Mouse (Mus musculus) midbrain, embryonic 10.5 days (tissue): ENCODE measurements around the gene Elk3. TPM values are rescaled to one million over a fixed set of nuclear protein-coding genes. Genes with fewer than 3 reads are reported as not detected.
A peak's percentile ranks its signal among the peaks of the same experiment; 100 is the strongest.

Source experiments
- DNase-seq: peaks from one replicate; pipeline ENCODE4 v3.0.0-alpha.2; 2017; ENCODE audit warnings: low spot score
- H3K27ac ChIP-seq: fragments of 300-500 bp; sonication (generic); replicated peaks from 2 replicates; pipeline ENCODE4 v1.5.1; 2016; ENCODE audit warnings: mild to moderate bottlenecking
- H3K27me3 ChIP-seq: fragments of 300-500 bp; sonication (generic); 2 replicates; pipeline ENCODE4 v1.6.1; 2016; ENCODE audit warnings: low read depth, mild to moderate bottlenecking; ENCODE audit not compliant: poor library complexity, severe bottlenecking
- H3K36me3 ChIP-seq: fragments of 300-500 bp; sonication (generic); 2 replicates; pipeline ENCODE4 v1.6.1; 2016; ENCODE audit warnings: mild to moderate bottlenecking, moderate library complexity
- H3K4me1 ChIP-seq: fragments of 300-500 bp; sonication (generic); 2 replicates; pipeline ENCODE4 v1.6.1; 2016
- H3K4me3 ChIP-seq: fragments of 300-500 bp; sonication (generic); 2 replicates; pipeline ENCODE4 v1.5.1; 2016; ENCODE audit warnings: mild to moderate bottlenecking, moderate library complexity
- H3K9me3 ChIP-seq: fragments of 300-500 bp; sonication (generic); replicated peaks from 2 replicates; pipeline ENCODE4 v1.6.1; 2016; ENCODE audit warnings: mild to moderate bottlenecking
- WGBS: fragments of 180-500 bp; shearing (Covaris S2); methylation state at CpG from one replicate; pipeline ENCODE4 v1.1.7; 2016; 5-methylcytosine and 5-hydroxymethylcytosine counted together
- polyA plus RNA-seq: library from polyadenylated mRNA; unstranded; fragments of >200 nt; fragmentation: Nextera tagmentation; extraction: Ambion mirVana; gene quantifications from 2 replicates; pipeline ENCODE4 v1.2.1, GENCODE M21; 2016

The Elk3 gene
- polyA plus RNA-seq, 1 experiment from 2014 or later: 10.6 TPM

DNA sequence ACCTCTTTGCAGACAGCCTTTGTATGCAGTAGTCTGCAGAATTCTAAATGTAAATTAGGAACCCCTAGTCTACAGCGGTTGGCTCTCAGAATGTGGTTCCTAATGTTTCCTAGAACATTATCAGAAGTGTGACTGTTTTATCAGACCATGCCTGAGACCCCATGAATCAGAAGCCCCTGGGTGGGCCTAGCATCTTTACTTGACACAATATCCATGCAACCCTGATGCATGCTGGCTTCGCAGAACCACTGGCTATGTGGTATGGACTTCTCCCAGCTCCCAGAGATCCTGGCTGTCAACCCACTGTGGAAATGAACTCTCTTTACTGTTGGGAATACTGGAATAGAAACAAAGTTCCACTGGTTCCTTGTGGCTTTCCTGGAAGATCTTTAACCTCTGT, 58.3 kb downstream of the Elk3 start:
- Histone ChIP-seq H3K4me1 (peaks cover 37% of the 10 kb centered on the region), H3K4me3 (no peak overlapping the region), H3K27ac (no peak overlapping the region), H3K9me3 (no peaks in the 10 kb centered on the region), H3K27me3 (no peaks in the 10 kb centered on the region), H3K36me3 (peaks cover 26% of the 10 kb centered on the region)
- DNase-seq: no peak
- WGBS: 94% methylated on average over 2 of the region's 2 CpGs

GRCm38 (mm10) chr10:93251426-93251825, 59.5 kb downstream of the Elk3 start:
- H3K27ac ChIP-seq: no peak overlapping the region
- H3K9me3 ChIP-seq: no peaks in the 10 kb centered on the region
- DNase-seq: no peak
- 95% methylated on average over 8 of the region's 8 CpGs for WGBS
- H3K4me3 ChIP-seq: no peak overlapping the region
- peaks cover 37% of the 10 kb centered on the region for H3K36me3 ChIP-seq
- H3K4me1 ChIP-seq: peaks cover 33% of the 10 kb centered on the region
- no peaks in the 10 kb centered on the region for H3K27me3 ChIP-seq

- 83% methylated on average over 24 of the region's 24 CpGs for WGBS
- no peak for DNase-seq
- Histone ChIP-seq H3K9me3 (no peaks in the 10 kb centered on the region), H3K4me3 (no peak overlapping the region), H3K27me3 (no peaks in the 10 kb centered on the region), H3K36me3 (peaks cover 44% of the 10 kb centered on the region), H3K27ac (0 out of 2 replicates have a peak overlapping the region, but pooled peaks have one; percentile 46), H3K4me1 (peaks cover 31% of the 10 kb centered on the region)
These were observed 60.3 kb downstream of the Elk3 start for GRCm38 (mm10) chr10:93250436-93251317.

- no peaks in the 10 kb centered on the region for H3K27me3 ChIP-seq
- H3K36me3 ChIP-seq: peaks cover 45% of the 10 kb centered on the region
- DNase-seq: no peak
- no peaks in the 10 kb centered on the region for H3K9me3 ChIP-seq
- H3K4me3 ChIP-seq: no peak overlapping the region
- H3K4me1 ChIP-seq: peaks cover 23% of the 10 kb centered on the region
- whole genome bisulfite sequencing: 73% methylated on average over 7 of the region's 7 CpGs
- H3K27ac ChIP-seq: peak overlapping the region; percentile 52; the same call in 1 of the 2 replicates
These were observed 61.0 kb downstream of the Elk3 start for GRCm38 (mm10) chr10:93249901-93250300.

DNA sequence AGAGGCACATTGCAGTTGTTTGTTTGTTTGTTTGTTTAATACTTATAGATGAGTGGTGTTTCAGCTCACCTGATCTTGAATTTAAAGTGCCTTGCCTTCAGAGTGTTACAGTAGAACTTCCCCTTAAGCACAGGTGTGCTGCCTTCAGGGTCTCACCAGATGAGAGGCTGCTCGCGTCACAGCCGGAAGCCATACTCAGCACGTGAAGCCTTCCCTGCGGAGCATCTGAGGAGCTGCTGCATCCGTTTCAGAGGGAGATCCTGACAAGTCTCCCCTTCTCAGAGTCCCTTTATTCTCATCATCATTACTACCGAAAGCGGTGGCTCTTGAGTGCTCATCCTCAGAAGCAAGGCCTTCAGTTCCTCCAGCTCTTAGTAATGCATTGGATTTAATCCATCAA, 62.5 kb downstream of the Elk3 start:
- peaks cover 49% of the 10 kb centered on the region for H3K36me3 ChIP-seq
- no peak overlapping the region for H3K4me3 ChIP-seq
- DNase-seq: no peak
- WGBS: 78% methylated on average over 8 of the region's 8 CpGs
- H3K4me1 ChIP-seq: peaks cover 19% of the 10 kb centered on the region
- no peaks in the 10 kb centered on the region for H3K27me3 ChIP-seq
- H3K27ac ChIP-seq: no peak overlapping the region
- H3K9me3 ChIP-seq: no peaks in the 10 kb centered on the region

DNA sequence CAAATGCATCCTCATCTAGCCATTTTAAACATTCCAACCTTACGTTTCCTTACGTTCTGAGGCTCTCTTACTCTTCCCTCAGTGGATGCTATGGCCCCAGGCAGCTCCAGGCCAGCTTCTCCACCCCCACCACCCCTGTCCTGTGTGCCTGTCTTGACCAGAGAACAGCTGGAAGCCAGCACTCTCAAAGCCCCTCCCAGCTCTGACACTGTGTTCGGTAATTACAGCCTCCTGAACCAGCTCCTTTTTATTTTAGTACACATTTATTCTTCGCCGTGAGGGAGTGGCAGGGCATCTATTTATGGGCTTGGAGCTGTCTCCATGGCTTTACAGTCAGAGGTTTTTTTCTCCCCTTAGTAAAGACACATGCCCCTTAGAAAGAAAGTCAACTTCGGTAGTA, 63.0 kb downstream of the Elk3 start:
- Histone ChIP-seq H3K36me3 (peaks cover 44% of the 10 kb centered on the region), H3K4me3 (no peak overlapping the region), H3K9me3 (no peaks in the 10 kb centered on the region), H3K27me3 (no peaks in the 10 kb centered on the region), H3K4me1 (peaks cover 24% of the 10 kb centered on the region), H3K27ac (no peak overlapping the region)
- WGBS: 70% methylated on average over 6 of the region's 6 CpGs
- no peak for DNase-seq

DNA sequence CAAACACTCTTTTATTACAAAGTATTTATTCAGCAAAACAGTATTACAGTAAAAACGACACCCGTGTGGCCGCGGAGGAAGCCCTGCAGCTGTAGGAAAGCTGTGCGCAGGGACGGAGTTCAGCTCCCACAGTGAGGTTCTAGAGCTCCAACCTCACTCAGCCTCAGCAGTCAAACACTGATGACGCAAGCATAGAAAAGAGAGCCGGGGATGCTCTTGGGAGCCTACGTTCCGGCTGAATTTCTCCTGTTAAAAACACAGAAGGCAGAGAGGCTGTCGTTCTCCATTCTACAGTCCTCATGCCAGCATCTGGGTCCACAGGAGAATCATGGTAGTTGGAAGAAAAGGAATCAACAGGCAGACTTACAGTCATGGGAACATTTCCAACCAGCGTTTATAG, 63.5 kb downstream of the Elk3 start:
- Histone ChIP-seq H3K4me3 (no peak overlapping the region), H3K27me3 (no peaks in the 10 kb centered on the region), H3K9me3 (no peaks in the 10 kb centered on the region), H3K4me1 (peaks cover 28% of the 10 kb centered on the region), H3K36me3 (peaks cover 42% of the 10 kb centered on the region), H3K27ac (no peak overlapping the region)
- WGBS: 91% methylated on average over 12 of the region's 12 CpGs
- no peak for DNase-seq

DNA sequence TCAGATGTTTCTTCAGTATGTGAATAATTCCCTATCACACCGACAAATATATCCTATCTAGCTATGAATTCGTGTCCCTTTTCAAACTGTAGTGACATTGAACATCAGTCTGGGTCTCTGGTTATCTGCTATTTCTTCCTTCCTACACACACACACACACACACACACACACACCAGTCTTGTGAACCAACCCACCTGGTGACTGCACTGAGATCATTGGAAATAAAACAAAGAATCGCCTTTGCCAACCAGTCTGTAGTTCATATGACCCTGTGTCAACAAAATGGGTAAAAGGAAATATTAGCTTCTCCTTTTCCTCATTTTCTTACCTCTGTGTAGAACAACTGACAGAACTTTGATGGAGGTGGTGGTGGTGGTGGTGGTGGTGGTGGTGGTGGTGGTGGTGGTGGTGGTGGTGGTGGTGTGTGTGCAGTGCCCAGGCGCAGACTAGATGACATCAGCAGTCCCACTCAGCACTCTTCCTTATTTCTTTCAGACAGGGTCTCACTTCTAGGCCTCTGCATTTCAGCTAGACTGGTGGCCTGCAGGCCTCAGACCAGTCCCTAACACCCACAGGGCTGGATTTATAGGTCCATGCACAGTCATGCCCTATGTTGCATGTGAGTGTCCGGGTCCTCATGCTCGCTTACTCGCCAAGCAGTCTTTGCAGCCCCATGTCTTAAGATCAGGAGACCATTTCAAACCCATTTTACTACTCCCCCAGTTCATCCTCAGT, 64.6 kb downstream of the Elk3 start:
- Histone ChIP-seq H3K27me3 (no peaks in the 10 kb centered on the region), H3K4me1 (peaks cover 39% of the 10 kb centered on the region), H3K27ac (no peak overlapping the region), H3K4me3 (no peak overlapping the region), H3K9me3 (no peaks in the 10 kb centered on the region), H3K36me3 (peaks cover 42% of the 10 kb centered on the region)
- 95% methylated on average over 7 of the region's 7 CpGs for WGBS
- DNase-seq: no peak

DNA sequence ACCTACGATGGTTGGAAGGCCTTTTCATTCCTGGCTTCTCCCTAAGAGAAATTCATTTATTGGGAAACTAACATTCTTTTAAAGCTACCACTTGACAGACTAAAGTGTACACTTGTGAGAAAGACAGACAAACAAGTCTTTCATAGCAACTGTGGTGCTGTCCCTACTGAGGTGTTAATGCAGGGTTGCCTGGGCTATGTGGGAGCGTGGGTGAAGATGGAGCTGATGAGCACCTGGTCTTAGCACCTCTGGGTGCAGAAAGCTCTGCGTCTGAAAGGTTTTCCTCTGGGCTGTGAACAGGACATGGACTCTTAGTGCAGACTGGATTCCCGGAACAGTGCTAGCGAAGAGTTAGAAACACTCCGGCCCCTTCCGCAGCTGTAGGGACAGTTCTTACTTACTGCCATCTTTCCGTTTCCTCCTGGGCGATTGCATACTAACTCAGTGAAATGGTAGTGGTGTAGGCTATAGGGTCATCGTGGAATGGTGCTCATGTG, 66.7 kb downstream of the Elk3 start:
- Histone ChIP-seq H3K27ac (no peak overlapping the region), H3K4me1 (peaks cover 27% of the 10 kb centered on the region), H3K27me3 (no peaks in the 10 kb centered on the region), H3K4me3 (no peak overlapping the region), H3K36me3 (peaks cover 55% of the 10 kb centered on the region), H3K9me3 (no peaks in the 10 kb centered on the region)
- DNase-seq: no peak
- 90% methylated on average over 10 of the region's 10 CpGs for WGBS

- Histone ChIP-seq H3K27ac (no peak overlapping the region), H3K4me1 (peaks cover 25% of the 10 kb centered on the region), H3K27me3 (no peaks in the 10 kb centered on the region), H3K36me3 (peaks cover 56% of the 10 kb centered on the region), H3K9me3 (no peaks in the 10 kb centered on the region), H3K4me3 (no peak overlapping the region)
- 7% methylated on average over 5 of the region's 5 CpGs for WGBS
- DNase-seq: no peak
These were observed 68.1 kb downstream of the Elk3 start for GRCm38 (mm10) chr10:93242861-93243260.

GRCm38 (mm10) chr10:93242208-93242607, 68.7 kb downstream of the Elk3 start:
- 6% methylated on average over 3 of the region's 3 CpGs for WGBS
- peaks cover 21% of the 10 kb centered on the region for H3K4me1 ChIP-seq

GRCm38 (mm10) chr10:93239201-93239806, 71.6 kb downstream of the Elk3 start:
- no peak overlapping the region for H3K27ac ChIP-seq
- 82% methylated on average over 9 of the region's 9 CpGs for WGBS
- no peak for DNase-seq
- peaks cover 21% of the 10 kb centered on the region for H3K4me1 ChIP-seq
- H3K4me3 ChIP-seq: no peak overlapping the region
- peaks cover 65% of the 10 kb centered on the region for H3K36me3 ChIP-seq
- no peaks in the 10 kb centered on the region for H3K9me3 ChIP-seq
- H3K27me3 ChIP-seq: no peaks in the 10 kb centered on the region

More at GRCm38 (mm10) chr10:93242208-93242607, 68.7 kb downstream of the Elk3 start:
- Histone ChIP-seq H3K36me3 (peaks cover 56% of the 10 kb centered on the region), H3K27me3 (no peaks in the 10 kb centered on the region), H3K9me3 (no peaks in the 10 kb centered on the region), H3K4me3 (no peak overlapping the region), H3K27ac (no peak overlapping the region)
- DNase-seq: no peak
